Mouse (Mus musculus): ENCODE data around the gene Crlf1. TPM values are rescaled to one million over a fixed set of nuclear protein-coding genes. Genes with fewer than 3 reads are reported as not detected.

Crlf1 gene
- polyA plus RNA-seq, 1 experiment from 2014 or later = 5.3 TPM

- ATAC-seq (replicated peaks) = no peak
- Histone ChIP-seq H3K27me3 (peaks cover 95% of the 10 kb centered on the region), H3K4me3 (no peak overlapping the region), H3K4me1 (peaks cover 55% of the 10 kb centered on the region), H3K9me3 (no peaks in the 10 kb centered on the region), H3K36me3 (no peaks in the 10 kb centered on the region), H3K4me2 (replicated peaks) (no peak overlapping the region), H3K27ac (replicated peaks) (no peak overlapping the region), H3K9ac (replicated peaks) (no peak overlapping the region)
- WGBS = 4% methylated on average over 10 of the region's 10 CpGs
These were observed 2.7 kb upstream of the Crlf1 start for GRCm38 (mm10) chr8:70490061-70490879.

GRCm38 (mm10) chr8:70490880-70491495, 2.0 kb upstream of the Crlf1 start:
- under 1% methylated on average over 20 of the region's 20 CpGs for WGBS
- Histone ChIP-seq H3K27ac (replicated peaks) (no peak overlapping the region), H3K4me2 (replicated peaks) (no peak overlapping the region), H3K36me3 (no peaks in the 10 kb centered on the region), H3K27me3 (peaks cover 95% of the 10 kb centered on the region), H3K9me3 (no peaks in the 10 kb centered on the region), H3K4me1 (peaks cover 61% of the 10 kb centered on the region), H3K4me3 (no peak overlapping the region), H3K9ac (replicated peaks) (no peak overlapping the region)
- no peak for ATAC-seq (replicated peaks)

GRCm38 (mm10) chr8:70493692-70494415, 896 bp downstream of the Crlf1 start:
- under 1% methylated on average over 47 of the region's 47 CpGs for WGBS
- Histone ChIP-seq H3K4me3 (peak overlapping the region; percentile 41), H3K9ac (replicated peaks) (peak overlapping the region; percentile 36; the same call in 1 of the 2 replicates), H3K36me3 (no peaks in the 10 kb centered on the region), H3K27me3 (peaks cover 100% of the 10 kb centered on the region), H3K9me3 (no peaks in the 10 kb centered on the region), H3K4me2 (replicated peaks) (peak overlapping the region; percentile 58), H3K4me1 (peaks cover 40% of the 10 kb centered on the region), H3K27ac (replicated peaks) (no peak overlapping the region)
- ATAC-seq (replicated peaks) = no peak

GRCm38 (mm10) chr8:70494416-70494945, 1.5 kb downstream of the Crlf1 start:
- peaks cover 37% of the 10 kb centered on the region for H3K4me1 ChIP-seq
- H3K36me3 ChIP-seq = no peaks in the 10 kb centered on the region
- no peak for ATAC-seq (replicated peaks)
- peak overlapping the region; percentile 58; the same call in 1 of the 2 replicates for H3K4me2 ChIP-seq (replicated peaks)
- H3K27ac ChIP-seq (replicated peaks) = no peak overlapping the region
- H3K4me3 ChIP-seq = peak overlapping the region; percentile 41
- 3% methylated on average over 28 of the region's 28 CpGs for WGBS
- H3K9ac ChIP-seq (replicated peaks) = no peak overlapping the region
- no peaks in the 10 kb centered on the region for H3K9me3 ChIP-seq
- peaks cover 100% of the 10 kb centered on the region for H3K27me3 ChIP-seq

GRCm38 (mm10) chr8:70495001-70495770, 2.2 kb downstream of the Crlf1 start:
- Histone ChIP-seq H3K27me3 (peaks cover 100% of the 10 kb centered on the region), H3K4me2 (replicated peaks) (no peak overlapping the region), H3K9ac (replicated peaks) (no peak overlapping the region), H3K36me3 (no peaks in the 10 kb centered on the region), H3K9me3 (no peaks in the 10 kb centered on the region), H3K4me1 (peaks cover 34% of the 10 kb centered on the region), H3K4me3 (peak overlapping the region; percentile 11; the same call in 1 of the 2 replicates), H3K27ac (replicated peaks) (no peak overlapping the region)
- ATAC-seq (replicated peaks) = no peak
- 0% methylated on average over 21 of the region's 21 CpGs for WGBS

- H3K27me3 ChIP-seq = peaks cover 100% of the 10 kb centered on the region
- no peaks in the 10 kb centered on the region for H3K9me3 ChIP-seq
- H3K27ac ChIP-seq (replicated peaks) = no peak overlapping the region
- peak overlapping the region; percentile 11; the same call in 1 of the 2 replicates for H3K4me3 ChIP-seq
- no peak overlapping the region for H3K9ac ChIP-seq (replicated peaks)
- WGBS = 9% methylated on average over 12 of the region's 12 CpGs
- H3K4me1 ChIP-seq = peaks cover 36% of the 10 kb centered on the region
- no peak overlapping the region for H3K4me2 ChIP-seq (replicated peaks)
- no peak for ATAC-seq (replicated peaks)
- H3K36me3 ChIP-seq = no peaks in the 10 kb centered on the region
These were observed 2.8 kb downstream of the Crlf1 start for GRCm38 (mm10) chr8:70495771-70496062.

- Histone ChIP-seq H3K9me3 (no peaks in the 10 kb centered on the region), H3K9ac (replicated peaks) (no peak overlapping the region), H3K27ac (replicated peaks) (no peak overlapping the region), H3K27me3 (peaks cover 75% of the 10 kb centered on the region), H3K4me3 (peak overlapping the region; percentile 1; the same call in 1 of the 2 replicates), H3K4me1 (peaks cover 43% of the 10 kb centered on the region), H3K36me3 (no peaks in the 10 kb centered on the region), H3K4me2 (replicated peaks) (peak overlapping the region; percentile 21; the same call in 1 of the 2 replicates)
- 7% methylated on average over 38 of the region's 39 CpGs for WGBS
- no peak for ATAC-seq (replicated peaks)
These were observed 7.7 kb downstream of the Crlf1 start for GRCm38 (mm10) chr8:70500386-70501301.

GRCm38 (mm10) chr8:70501820-70502529, 9.0 kb downstream of the Crlf1 start:
- H3K27me3 ChIP-seq = peaks cover 61% of the 10 kb centered on the region
- no peaks in the 10 kb centered on the region for H3K9me3 ChIP-seq
- 0 out of 2 replicates have a peak overlapping the region, but pooled peaks have one; percentile 14 for H3K9ac ChIP-seq (replicated peaks)
- H3K4me1 ChIP-seq = peaks cover 49% of the 10 kb centered on the region
- 0 out of 2 replicates have a peak overlapping the region, but pooled peaks have one; percentile 9 for H3K4me2 ChIP-seq (replicated peaks)
- H3K4me3 ChIP-seq = no peak overlapping the region
- peaks cover 2% of the 10 kb centered on the region; the same call in 1 of the 2 replicates for H3K36me3 ChIP-seq
- no peak overlapping the region for H3K27ac ChIP-seq (replicated peaks)
- no peak for ATAC-seq (replicated peaks)
- 10% methylated on average over 23 of the region's 23 CpGs for WGBS

GRCm38 (mm10) chr8:70502540-70502939, 9.6 kb downstream of the Crlf1 start:
- 33% methylated on average over 12 of the region's 12 CpGs for WGBS
- Histone ChIP-seq H3K27ac (replicated peaks) (no peak overlapping the region), H3K27me3 (peaks cover 56% of the 10 kb centered on the region), H3K9ac (replicated peaks) (no peak overlapping the region), H3K4me1 (peaks cover 51% of the 10 kb centered on the region), H3K4me3 (no peak overlapping the region), H3K9me3 (no peaks in the 10 kb centered on the region), H3K36me3 (peaks cover 8% of the 10 kb centered on the region), H3K4me2 (replicated peaks) (0 out of 2 replicates have a peak overlapping the region, but pooled peaks have one; percentile 9)
- ATAC-seq (replicated peaks) = no peak

- Histone ChIP-seq H3K4me3 (0 out of 2 replicates have a peak overlapping the region, but pooled peaks have one; percentile 4), H3K4me1 (peaks cover 51% of the 10 kb centered on the region), H3K27ac (replicated peaks) (no peak overlapping the region), H3K4me2 (replicated peaks) (no peak overlapping the region), H3K9me3 (no peaks in the 10 kb centered on the region), H3K9ac (replicated peaks) (no peak overlapping the region), H3K36me3 (peaks cover 13% of the 10 kb centered on the region), H3K27me3 (peaks cover 49% of the 10 kb centered on the region)
- no peak for ATAC-seq (replicated peaks)
- whole genome bisulfite sequencing = 12% methylated on average over 46 of the region's 46 CpGs
These were observed 10.2 kb downstream of the Crlf1 start for GRCm38 (mm10) chr8:70503062-70503750.

Measured in forebrain, embryonic 15.5 days (tissue).